Mouse (Mus musculus) myocyte (in vitro differentiated cells): Measurements from ENCODE around the gene Tbl1x.

Source experiments
- POLR2A ChIP-seq: IDR thresholded peaks from one replicate; pipeline ENCODE4 v1.6.1; 2011; ENCODE audit warnings: low read depth, mild to moderate bottlenecking, control low read depth, moderate library complexity; ENCODE audit not compliant: insufficient read length
- TCF3 ChIP-seq: IDR thresholded peaks from one replicate; pipeline ENCODE4 v1.6.1; 2011; ENCODE audit warnings: low read depth, control low read depth; ENCODE audit not compliant: insufficient read length

DNA sequence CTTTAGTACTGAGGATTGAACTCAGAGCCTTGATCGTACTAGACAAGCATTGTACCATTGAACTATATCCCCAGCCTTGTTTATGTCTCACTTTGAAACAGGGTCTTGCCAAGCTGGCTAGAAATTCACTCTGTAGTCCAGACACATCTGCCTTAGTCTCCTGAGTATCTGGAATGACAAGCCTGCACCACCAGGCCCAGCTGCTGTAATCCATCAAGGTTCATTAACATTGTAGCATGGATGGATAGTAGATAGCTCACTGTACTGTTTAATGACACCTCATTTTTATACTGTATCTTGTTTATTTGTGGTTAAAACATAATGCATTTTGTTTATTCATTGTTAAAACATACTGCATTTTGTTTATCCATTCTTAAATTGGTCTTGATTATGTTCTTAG, 62.9 kb downstream of the Tbl1x start:
- TF ChIP-seq POLR2A = no peak
- no peak for TF ChIP-seq TCF3
